10 mouse cellular contexts compared by ENCODE assay signal in genomic region chr14:121368108-121368705, GRCm38 (mm10). TPM values are rescaled to one million over a fixed set of nuclear protein-coding genes. Genes with fewer than 3 reads are reported as not detected.
DNase-seq lines count a peak whose midpoint lies in the region; ATAC-seq lines count a peak whose summit lies in the region.
"Had no signal": no experiment of that assay in that cellular context is flagged by ENCODE, and none has a peak within 500 bp of the region (broad histone marks: within the 10 kb centered on the region; RNA-seq: fewer than 3 reads in every experiment).

No protein-coding gene starts in this region.

- peak overlapping the region; percentile 6 for H3K4me2 ChIP-seq in heart, embryonic 12.5 days
- H3K4me2 ChIP-seq in midbrain, embryonic 16.5 days (ENCODE audit: low read length) = no peak overlapping the region
- no peak overlapping the region for H3K4me2 ChIP-seq in limb, embryonic 12.5 days
- 0 out of 2 replicates have a peak overlapping the region, but pooled peaks have one; percentile 6 for H3K4me2 ChIP-seq in stomach, embryonic 16.5 days (ENCODE audit: low read depth, low read length)
- no peak overlapping the region for H3K4me2 ChIP-seq in midbrain, embryonic 14.5 days (ENCODE audit: low read length)
- H3K4me2 ChIP-seq: embryonic facial prominence, embryonic 12.5 days; neural tube, embryonic 12.5 days had no signal

- no peaks in the 10 kb centered on the region for H3K27me3 ChIP-seq in heart, embryonic 12.5 days (replicated peaks)
- no peaks in the 10 kb centered on the region for H3K27me3 ChIP-seq in midbrain, embryonic 16.5 days (ENCODE audit: control insufficient read depth, insufficient read depth, low read depth, low read length)
- no peaks in the 10 kb centered on the region for H3K27me3 ChIP-seq in midbrain, embryonic 10.5 days (ENCODE audit: low read depth, poor library complexity, severe bottlenecking)
- H3K27me3 ChIP-seq in limb, embryonic 12.5 days = no peaks in the 10 kb centered on the region
- no peaks in the 10 kb centered on the region for H3K27me3 ChIP-seq in stomach, embryonic 16.5 days (ENCODE audit: control insufficient read depth, insufficient read depth, low read length)
- H3K27me3 ChIP-seq in midbrain, embryonic 14.5 days (ENCODE audit: control insufficient read depth, insufficient read depth, low read length) = no peaks in the 10 kb centered on the region
- H3K27me3 ChIP-seq: embryonic facial prominence, embryonic 12.5 days; neural tube, embryonic 12.5 days had no signal

- H3K27ac ChIP-seq in heart, embryonic 12.5 days (ENCODE audit: poor library complexity, severe bottlenecking) = peak overlapping the region; percentile 44
- no peak overlapping the region for H3K27ac ChIP-seq in midbrain, embryonic 16.5 days (ENCODE audit: low read length)
- no peak overlapping the region for H3K27ac ChIP-seq in midbrain, embryonic 10.5 days (replicated peaks)
- H3K27ac ChIP-seq in limb, embryonic 12.5 days = peak overlapping the region; percentile 66
- peak overlapping the region; percentile 56 for H3K27ac ChIP-seq in stomach, embryonic 16.5 days (ENCODE audit: low read length)
- no peak overlapping the region for H3K27ac ChIP-seq in midbrain, embryonic 14.5 days (replicated peaks; ENCODE audit: low read depth, low read length)
- H3K27ac ChIP-seq: embryonic facial prominence, embryonic 12.5 days; neural tube, embryonic 12.5 days had no signal

- H3K36me3 ChIP-seq in heart, embryonic 12.5 days = peaks cover 8% of the 10 kb centered on the region
- no peaks in the 10 kb centered on the region for H3K36me3 ChIP-seq in midbrain, embryonic 16.5 days (ENCODE audit: control insufficient read depth, insufficient read depth, low read length)
- peaks cover 45% of the 10 kb centered on the region for H3K36me3 ChIP-seq in midbrain, embryonic 10.5 days
- peaks cover 17% of the 10 kb centered on the region; the same call in 1 of the 2 replicates for H3K36me3 ChIP-seq in limb, embryonic 12.5 days
- H3K36me3 ChIP-seq in stomach, embryonic 16.5 days (ENCODE audit: control insufficient read depth, insufficient read depth, low read length) = no peaks in the 10 kb centered on the region
- H3K36me3 ChIP-seq in midbrain, embryonic 14.5 days (ENCODE audit: control insufficient read depth, insufficient read depth, low read length) = no peaks in the 10 kb centered on the region
- H3K36me3 ChIP-seq: embryonic facial prominence, embryonic 12.5 days had no signal

- intact Hi-C loops in heart, postnatal 10 days (cut with DNase I) = no loop called here

- 67% methylated on average over 4 of the region's 4 CpGs for WGBS in heart, embryonic 12.5 days
- WGBS in midbrain, embryonic 16.5 days = 76% methylated on average over 4 of the region's 4 CpGs
- WGBS in midbrain, embryonic 10.5 days = 71% methylated on average over 4 of the region's 4 CpGs
- 50% methylated on average over 4 of the region's 4 CpGs for WGBS in limb, embryonic 12.5 days
- 36% methylated on average over 4 of the region's 4 CpGs for WGBS in stomach, embryonic 16.5 days
- WGBS in midbrain, embryonic 14.5 days = 68% methylated on average over 4 of the region's 4 CpGs

- DNase-seq in heart, postnatal 10 days = no peak
- no peak for DNase-seq in midbrain, embryonic 10.5 days (ENCODE audit: low spot score)
- no peak for DNase-seq in layer of hippocampus, adult 8-10 months (ENCODE audit: low spot score in 2 of 2)
- no peak for DNase-seq in midbrain, embryonic 14.5 days

- H3K4me3 ChIP-seq in heart, embryonic 12.5 days = no peak overlapping the region
- H3K4me3 ChIP-seq in midbrain, embryonic 16.5 days (ENCODE audit: low read depth, low read length) = no peak overlapping the region
- H3K4me3 ChIP-seq in midbrain, embryonic 10.5 days = no peak overlapping the region
- H3K4me3 ChIP-seq in limb, embryonic 12.5 days (replicated peaks) = no peak overlapping the region
- H3K4me3 ChIP-seq in stomach, embryonic 16.5 days (replicated peaks; ENCODE audit: low read length) = no peak overlapping the region
- no peak overlapping the region for H3K4me3 ChIP-seq in midbrain, embryonic 14.5 days (replicated peaks; ENCODE audit: low read depth, low read length)
- H3K4me3 ChIP-seq: embryonic facial prominence, embryonic 12.5 days; neural tube, embryonic 12.5 days had no signal

- no peak for ATAC-seq in heart, embryonic 12.5 days (ENCODE audit: insufficient number of reproducible peaks, low FRiP score)
- peak; percentile 7; the same call in 1 of the 2 replicates for ATAC-seq in midbrain, embryonic 16.5 days
- ATAC-seq in limb, embryonic 12.5 days (ENCODE audit: insufficient number of reproducible peaks, insufficient read depth, low FRiP score, low TSS enrichment, low read depth) = 0 out of 2 replicates have a peak, but pooled peaks have one; percentile 35
- no peak for ATAC-seq in stomach, embryonic 16.5 days (ENCODE audit: insufficient read depth, low FRiP score)
- ATAC-seq in midbrain, embryonic 14.5 days (ENCODE audit: low FRiP score, low TSS enrichment) = no peak

- peaks cover 89% of the 10 kb centered on the region for H3K4me1 ChIP-seq in heart, embryonic 12.5 days (replicated peaks)
- H3K4me1 ChIP-seq in midbrain, embryonic 16.5 days (ENCODE audit: control insufficient read depth, insufficient read depth, low read length) = peaks cover 18% of the 10 kb centered on the region
- peaks cover 46% of the 10 kb centered on the region for H3K4me1 ChIP-seq in midbrain, embryonic 10.5 days
- H3K4me1 ChIP-seq in limb, embryonic 12.5 days (replicated peaks) = peaks cover 70% of the 10 kb centered on the region
- H3K4me1 ChIP-seq in stomach, embryonic 16.5 days (ENCODE audit: control insufficient read depth, insufficient read depth, low read length) = peaks cover 70% of the 10 kb centered on the region
- H3K4me1 ChIP-seq in midbrain, embryonic 14.5 days (ENCODE audit: control insufficient read depth, insufficient read depth, low read length) = 0 out of 2 replicates have a peak, but pooled peaks cover 3% of the 10 kb centered on the region

- no peak overlapping the region for H3K9ac ChIP-seq in heart, embryonic 12.5 days
- H3K9ac ChIP-seq in midbrain, embryonic 16.5 days (ENCODE audit: low read depth, low read length) = no peak overlapping the region
- H3K9ac ChIP-seq in limb, embryonic 12.5 days (replicated peaks) = no peak overlapping the region
- H3K9ac ChIP-seq in stomach, embryonic 16.5 days (ENCODE audit: low read length) = peak overlapping the region; percentile 27; the same call in 1 of the 2 replicates
- no peak overlapping the region for H3K9ac ChIP-seq in midbrain, embryonic 14.5 days (replicated peaks; ENCODE audit: low read length)
- H3K9ac ChIP-seq: embryonic facial prominence, embryonic 12.5 days; neural tube, embryonic 12.5 days had no signal

- H3K9me3 ChIP-seq in heart, embryonic 12.5 days (replicated peaks) = no peaks in the 10 kb centered on the region
- H3K9me3 ChIP-seq in midbrain, embryonic 16.5 days (replicated peaks; ENCODE audit: control insufficient read depth, low read length, poor library complexity, severe bottlenecking) = no peaks in the 10 kb centered on the region
- peaks cover 5% of the 10 kb centered on the region; the same call in 1 of the 2 replicates for H3K9me3 ChIP-seq in midbrain, embryonic 10.5 days (replicated peaks)
- H3K9me3 ChIP-seq in limb, embryonic 12.5 days = peaks cover 3% of the 10 kb centered on the region; the same call in 1 of the 2 replicates
- H3K9me3 ChIP-seq in stomach, embryonic 16.5 days (replicated peaks; ENCODE audit: control insufficient read depth, low read length) = no peaks in the 10 kb centered on the region
- no peaks in the 10 kb centered on the region for H3K9me3 ChIP-seq in midbrain, embryonic 14.5 days (ENCODE audit: control insufficient read depth, low read length)
- H3K9me3 ChIP-seq: embryonic facial prominence, embryonic 12.5 days; neural tube, embryonic 12.5 days had no signal

RNA-seq across cellular contexts. Expression of gene Stk24, which starts 11.6 kb away (rescaled TPM):
- polyA plus RNA-seq in heart, embryonic 12.5 days (2016; fragmentation: Nextera tagmentation; extraction: Ambion mirVana) = 52.9 and 55.6 TPM in 2 replicates
- total RNA-seq in heart, postnatal 10 days (2021) = 10 to 100 TPM; 86.3 to 96.3 TPM
- 14.5 and 16.1 TPM in 2 replicates for polyA plus RNA-seq in midbrain, embryonic 16.5 days (2015; fragmentation: Nextera tagmentation; extraction: Ambion mirVana)
- polyA plus RNA-seq in midbrain, embryonic 10.5 days (2016; fragmentation: Nextera tagmentation; extraction: Ambion mirVana) = 35.0 and 36.8 TPM in 2 replicates
- 47.7 and 51.1 TPM in 2 replicates for polyA plus RNA-seq in limb, embryonic 12.5 days (2016; fragmentation: Nextera tagmentation; extraction: Ambion mirVana)
- 33.2 and 33.6 TPM in 2 replicates for polyA plus RNA-seq in stomach, embryonic 16.5 days (2015; fragmentation: Nextera tagmentation; extraction: Ambion mirVana)
- 10 to 100 TPM; 52.6 to 80.4 (median 63.4) TPM for total RNA-seq in layer of hippocampus, adult 8-10 months (2022)
- 17.2 and 23.3 TPM in 2 replicates for polyA plus RNA-seq in midbrain, embryonic 14.5 days (2014; fragmentation: Nextera tagmentation; extraction: Ambion mirVana)

Comparison
In these comparisons a context has a peak if more than half of its experiments do, and no peak if none do; other contexts are left out.
1. ATAC-seq: peak in midbrain, embryonic 16.5 days (single experiment) and limb, embryonic 12.5 days (single experiment); none in heart, embryonic 12.5 days (single experiment), stomach, embryonic 16.5 days (single experiment) and midbrain, embryonic 14.5 days (single experiment).
2. H3K27ac ChIP-seq: peak in heart, embryonic 12.5 days (single experiment), limb, embryonic 12.5 days (single experiment) and stomach, embryonic 16.5 days (single experiment); none in midbrain, embryonic 16.5 days (single experiment), midbrain, embryonic 10.5 days (single experiment) and midbrain, embryonic 14.5 days (single experiment).
3. H3K4me2 ChIP-seq: peak in heart, embryonic 12.5 days (single experiment) and stomach, embryonic 16.5 days (single experiment); none in midbrain, embryonic 16.5 days (single experiment), limb, embryonic 12.5 days (single experiment) and midbrain, embryonic 14.5 days (single experiment).